Mouse (Mus musculus) spleen, embryonic (tissue): ENCODE data around the gene Slc1a7.

Experiments used
- CTCF ChIA-PET: fragments of 350-600 bp; sonication (Branson Sonifier 250); formaldehyde crosslinking; loops from one replicate; lab custom pipeline; 2022; lab: Charles Lee

Gene Slc1a7

GRCm38 (mm10) chr4:108052673-108053072 lies 84.5 kb downstream of the Slc1a7 start:
- CTCF ChIA-PET, result no interaction called here

GRCm38 (mm10) chr4:108055873-108056272 lies 87.7 kb downstream of the Slc1a7 start:
- CTCF ChIA-PET, result interaction anchor here (0.7 kb wide), 1 partner anchor 1299 kb away, joined by 4 read pairs; no protein-coding TSS in a partner anchor

GRCm38 (mm10) chr4:108057247-108057646 lies 89.1 kb downstream of the Slc1a7 start:
- CTCF ChIA-PET, result no interaction called here

GRCm38 (mm10) chr4:108058166-108058565 lies 90.0 kb downstream of the Slc1a7 start:
- CTCF ChIA-PET, result no interaction called here

- CTCF ChIA-PET, result no interaction called here
Observed at GRCm38 (mm10) chr4:108059601-108060379, 91.7 kb downstream of the Slc1a7 start.

- CTCF ChIA-PET, result no interaction called here
Observed at GRCm38 (mm10) chr4:108060774-108061173, 92.6 kb downstream of the Slc1a7 start.

GRCm38 (mm10) chr4:108062524-108062923 lies 94.4 kb downstream of the Slc1a7 start:
- CTCF ChIA-PET, result interaction anchor here (0.6 kb wide), 1 partner anchor 564 kb away, joined by 3 read pairs; no protein-coding TSS in a partner anchor
